Mouse (Mus musculus): ENCODE results near the gene Dnajb13. TPM values are rescaled to one million over a fixed set of nuclear protein-coding genes. Genes with fewer than 3 reads are reported as not detected.

Dnajb13 gene
- polyA plus RNA-seq, 1 experiment from 2014 or later = 2.8 TPM

- Histone ChIP-seq H3K4me3 (ENCODE audit: inconsistent target) (no peak overlapping the region), H3K79me2 (ENCODE audit: inconsistent target) (no peaks in the 10 kb centered on the region), H3K27ac (no peak overlapping the region), H3K36me3 (ENCODE audit: inconsistent target) (peaks cover 13% of the 10 kb centered on the region; the same call in 1 of the 2 replicates)
- WGBS (ENCODE audit: missing documents) = 93% methylated on average over 10 of the region's 11 CpGs
These were observed 47.8 kb downstream of the Dnajb13 start for GRCm38 (mm10) chr7:100466781-100467510.

GRCm38 (mm10) chr7:100465656-100466309, 49.0 kb downstream of the Dnajb13 start:
- Histone ChIP-seq H3K79me2 (ENCODE audit: inconsistent target) (no peaks in the 10 kb centered on the region), H3K36me3 (ENCODE audit: inconsistent target) (peaks cover 13% of the 10 kb centered on the region; the same call in 1 of the 2 replicates), H3K4me3 (ENCODE audit: inconsistent target) (no peak overlapping the region), H3K27ac (no peak overlapping the region)
- whole genome bisulfite sequencing (ENCODE audit: missing documents) = 48% methylated on average over 5 of the region's 5 CpGs

GRCm38 (mm10) chr7:100465248-100465647, 49.5 kb downstream of the Dnajb13 start:
- no peaks in the 10 kb centered on the region for H3K79me2 ChIP-seq (ENCODE audit: inconsistent target)
- WGBS (ENCODE audit: missing documents) = 74% methylated on average over 4 of the region's 4 CpGs
- peaks cover 10% of the 10 kb centered on the region; the same call in 1 of the 2 replicates for H3K36me3 ChIP-seq (ENCODE audit: inconsistent target)
- no peak overlapping the region for H3K4me3 ChIP-seq (ENCODE audit: inconsistent target)
- H3K27ac ChIP-seq = no peak overlapping the region

GRCm38 (mm10) chr7:100464248-100464647, 50.5 kb downstream of the Dnajb13 start:
- Histone ChIP-seq H3K4me3 (ENCODE audit: inconsistent target) (no peak overlapping the region), H3K36me3 (ENCODE audit: inconsistent target) (peaks cover under 1% of the 10 kb centered on the region; the same call in 1 of the 2 replicates), H3K27ac (no peak overlapping the region), H3K79me2 (ENCODE audit: inconsistent target) (no peaks in the 10 kb centered on the region)
- WGBS (ENCODE audit: missing documents) = 96% methylated on average over 7 of the region's 7 CpGs

- no peak overlapping the region for H3K4me3 ChIP-seq (ENCODE audit: inconsistent target)
- H3K79me2 ChIP-seq (ENCODE audit: inconsistent target) = no peaks in the 10 kb centered on the region
- 95% methylated on average over 10 of the region's 10 CpGs for WGBS (ENCODE audit: missing documents)
- no peak overlapping the region for H3K27ac ChIP-seq
- no peaks in the 10 kb centered on the region for H3K36me3 ChIP-seq (ENCODE audit: inconsistent target)
These were observed 51.0 kb downstream of the Dnajb13 start for GRCm38 (mm10) chr7:100463757-100464156.

- 97% methylated on average over 9 of the region's 9 CpGs for WGBS (ENCODE audit: missing documents)
- no peak overlapping the region for H3K27ac ChIP-seq
- no peaks in the 10 kb centered on the region for H3K79me2 ChIP-seq (ENCODE audit: inconsistent target)
- no peaks in the 10 kb centered on the region for H3K36me3 ChIP-seq (ENCODE audit: inconsistent target)
- H3K4me3 ChIP-seq (ENCODE audit: inconsistent target) = no peak overlapping the region
These were observed 51.6 kb downstream of the Dnajb13 start for GRCm38 (mm10) chr7:100463194-100463593.

GRCm38 (mm10) chr7:100461621-100462151, 53.1 kb downstream of the Dnajb13 start:
- 2% methylated on average over 6 of the region's 6 CpGs for WGBS (ENCODE audit: missing documents)

GRCm38 (mm10) chr7:100459862-100460261, 54.9 kb downstream of the Dnajb13 start:
- H3K79me2 ChIP-seq (ENCODE audit: inconsistent target) = no peaks in the 10 kb centered on the region
- H3K36me3 ChIP-seq (ENCODE audit: inconsistent target) = peaks cover 14% of the 10 kb centered on the region
- H3K27ac ChIP-seq = no peak overlapping the region
- no peak overlapping the region for H3K4me3 ChIP-seq (ENCODE audit: inconsistent target)
- 96% methylated on average over 3 of the region's 3 CpGs for WGBS (ENCODE audit: missing documents)

More at GRCm38 (mm10) chr7:100461621-100462151, 53.1 kb downstream of the Dnajb13 start:
- Histone ChIP-seq H3K4me3 (ENCODE audit: inconsistent target) (no peak overlapping the region), H3K27ac (peak overlapping the region; percentile 60), H3K79me2 (ENCODE audit: inconsistent target) (no peaks in the 10 kb centered on the region), H3K36me3 (ENCODE audit: inconsistent target) (no peaks in the 10 kb centered on the region)

- Histone ChIP-seq H3K36me3 (ENCODE audit: inconsistent target) (peaks cover 23% of the 10 kb centered on the region), H3K27ac (no peak overlapping the region), H3K4me3 (ENCODE audit: inconsistent target) (no peak overlapping the region), H3K79me2 (ENCODE audit: inconsistent target) (no peaks in the 10 kb centered on the region)
- WGBS (ENCODE audit: missing documents) = 91% methylated on average over 1 of the region's 1 CpGs
These were observed 56.6 kb downstream of the Dnajb13 start for GRCm38 (mm10) chr7:100458153-100458552.

Other genes starting within 250 kb of the Dnajb13 start
- 0.07 TPM in 1 of 3 replicates, not detected in the others for gene P4ha3, start 229.4 kb downstream of the Dnajb13 start, polyA plus RNA-seq (2018)
- gene C2cd3, start 142.7 kb downstream of the Dnajb13 start, polyA plus RNA-seq (2018) = 10.9 to 14.9 TPM (median 14.3 TPM) in 3 replicates
- gene Ppme1, start 142.7 kb downstream of the Dnajb13 start, polyA plus RNA-seq (2018) = 21.1 to 34.9 TPM (median 23.0 TPM) in 3 replicates
- not detected in 3 replicates for gene Ucp3, start 42.0 kb downstream of the Dnajb13 start, polyA plus RNA-seq (2018)
- gene Ucp2, start 21.6 kb downstream of the Dnajb13 start, polyA plus RNA-seq (2018) = 934 to 1,261 TPM (median 1,117 TPM) in 3 replicates
- 33.7 to 48.0 TPM (median 34.1 TPM) in 3 replicates for gene Coa4, start 22.1 kb upstream of the Dnajb13 start, polyA plus RNA-seq (2018)
- 52.8 to 103 TPM (median 73.4 TPM) in 3 replicates for gene Rab6a, start 92.5 kb upstream of the Dnajb13 start, polyA plus RNA-seq (2018)
- 35.4 to 91.9 TPM (median 36.6 TPM) in 3 replicates for gene Mrpl48, start 93.3 kb upstream of the Dnajb13 start, polyA plus RNA-seq (2018)
- gene Plekhb1, start 147.5 kb upstream of the Dnajb13 start, polyA plus RNA-seq (2018) = not detected in 3 replicates
- gene Fam168a, start 191.7 kb upstream of the Dnajb13 start, polyA plus RNA-seq (2018) = 13.3 to 27.2 TPM (median 17.3 TPM) in 3 replicates